Mouse (Mus musculus): Measurements from ENCODE around the gene Optc.
A peak's percentile ranks its signal among the peaks of the same experiment; 100 is the strongest.

The Optc gene

DNA sequence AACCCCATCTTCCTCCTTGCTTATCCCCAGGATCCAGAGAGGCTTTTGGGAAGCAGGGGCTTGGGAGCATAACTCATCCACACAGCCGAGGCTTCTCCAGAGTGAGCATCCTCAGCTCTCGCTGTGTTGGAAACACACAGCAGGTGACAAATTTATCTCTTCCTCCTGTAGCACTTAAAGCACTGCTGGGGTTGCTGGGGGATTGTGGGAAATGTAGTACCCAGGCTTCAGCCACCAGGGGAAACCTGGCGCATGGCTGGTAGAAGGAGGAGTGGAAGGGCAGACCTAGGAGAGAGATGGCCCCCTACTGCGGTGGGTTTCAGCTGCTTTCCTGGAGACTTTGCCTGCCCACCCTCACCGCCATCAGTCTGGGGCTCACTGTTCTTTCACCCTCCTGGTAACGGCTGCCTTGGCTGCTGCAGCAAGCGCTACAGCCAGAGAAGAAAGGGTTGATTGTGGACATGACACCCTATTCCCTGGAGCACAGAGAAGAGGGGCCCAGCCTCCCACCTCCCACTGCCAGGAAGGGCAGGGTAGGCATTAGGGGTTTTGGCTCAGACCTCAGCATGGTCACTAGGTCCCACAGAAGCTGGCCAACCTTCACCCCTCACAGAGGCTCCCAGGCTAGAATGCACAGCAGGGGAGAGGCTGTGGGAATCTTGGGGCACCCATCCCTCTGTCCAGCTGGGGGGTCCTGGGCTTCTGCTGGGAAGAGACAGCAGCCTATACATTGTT is 16.5 kb upstream of the Optc start:
- Histone ChIP-seq H3K36me3 (ENCODE audit: insufficient read depth, low read length) (no peaks in the 10 kb centered on the region), H3K9me3 (ENCODE audit: low read length) (no peaks in the 10 kb centered on the region), H3K27me3 (ENCODE audit: insufficient read depth, low read length) (peaks cover 18% of the 10 kb centered on the region), H3K4me1 (replicated peaks; ENCODE audit: low read depth, low read length) (peaks cover 10% of the 10 kb centered on the region), H3K4me3 (replicated peaks; ENCODE audit: low read length) (peak overlapping the region; percentile 64)
- TF ChIP-seq CTCF (conservative IDR thresholded peaks at IDR 0.05; ENCODE audit: low read length) (peak; percentile 53), NANOG (IDR thresholded peaks at IDR 0.05; ENCODE audit: borderline replicate concordance, low read length) (no peak)

DNA sequence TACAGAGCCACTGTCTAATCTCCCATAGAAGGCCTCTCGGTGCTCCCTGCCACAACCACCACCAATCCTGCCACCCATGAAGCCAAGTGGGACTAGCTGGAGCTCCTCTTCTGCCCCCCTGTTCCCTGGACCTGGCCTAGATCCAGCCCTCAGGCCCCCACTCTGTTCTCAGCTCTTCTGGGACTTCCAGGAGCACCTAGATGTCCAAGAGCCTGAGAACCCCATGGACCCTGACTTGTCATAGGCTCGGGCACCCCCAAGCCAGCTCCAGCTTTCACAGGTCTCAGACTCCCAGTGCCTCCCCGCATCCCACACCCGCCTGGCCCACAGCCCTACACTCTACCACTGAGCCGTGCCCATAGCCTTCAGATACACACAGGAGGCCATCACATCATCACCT is 15.3 kb upstream of the Optc start:
- Histone ChIP-seq H3K36me3 (ENCODE audit: insufficient read depth, low read length) (no peaks in the 10 kb centered on the region), H3K4me1 (replicated peaks; ENCODE audit: low read depth, low read length) (peaks cover 18% of the 10 kb centered on the region), H3K4me3 (replicated peaks; ENCODE audit: low read length) (no peak overlapping the region), H3K27me3 (ENCODE audit: insufficient read depth, low read length) (peaks cover 19% of the 10 kb centered on the region), H3K9me3 (ENCODE audit: low read length) (no peaks in the 10 kb centered on the region)
- TF ChIP-seq NANOG (IDR thresholded peaks at IDR 0.05; ENCODE audit: borderline replicate concordance, low read length): no peak
- no peak for TF ChIP-seq POU5F1 (IDR thresholded peaks at IDR 0.05; ENCODE audit: borderline replicate concordance, low read length)
- TF ChIP-seq CTCF (conservative IDR thresholded peaks at IDR 0.05; ENCODE audit: low read length): no peak

DNA sequence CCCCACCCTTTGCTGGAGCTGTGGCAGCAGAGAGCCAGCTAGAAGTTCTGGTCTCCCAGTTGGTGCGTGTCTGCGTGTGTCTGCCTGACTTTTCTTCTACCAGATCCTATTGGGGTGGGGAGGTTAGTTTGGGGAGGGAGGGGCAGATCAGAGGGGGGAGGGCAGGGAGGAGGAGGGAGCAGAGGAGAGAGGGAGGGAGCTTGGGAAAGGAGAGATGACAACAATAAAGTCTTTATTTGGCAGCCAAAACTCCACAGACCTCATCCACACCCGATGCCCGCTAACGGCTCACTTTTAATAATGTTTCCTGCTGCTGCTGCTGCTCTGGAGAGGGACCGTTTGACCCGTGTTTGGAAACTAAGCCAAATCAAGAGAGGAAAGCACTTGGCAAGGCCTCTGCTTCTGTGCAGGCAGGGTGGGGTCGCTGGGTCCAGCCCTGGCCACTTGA is 13.5 kb upstream of the Optc start, which contains the start of gene Prelp:
Prelp (minus strand) TSS at position 111 of the 448 bp plus-strand sequence.
- TF ChIP-seq CTCF (conservative IDR thresholded peaks at IDR 0.05; ENCODE audit: low read length): no peak
- TF ChIP-seq NANOG (IDR thresholded peaks at IDR 0.05; ENCODE audit: borderline replicate concordance, low read length): no peak
- no peak for TF ChIP-seq POU5F1 (IDR thresholded peaks at IDR 0.05; ENCODE audit: borderline replicate concordance, low read length)
- no peak within 1 kb of the TSS for H3K4me3 ChIP-seq (replicated peaks; ENCODE audit: low read length)
- peaks cover 19% of the 10 kb centered on the region for H3K27me3 ChIP-seq (ENCODE audit: insufficient read depth, low read length)
- H3K9me3 ChIP-seq (ENCODE audit: low read length): no peaks in the 10 kb centered on the region
- H3K4me1 ChIP-seq (replicated peaks; ENCODE audit: low read depth, low read length): peaks cover 31% of the 10 kb centered on the region
- H3K36me3 ChIP-seq (ENCODE audit: insufficient read depth, low read length): no peaks in the 10 kb centered on the region

DNA sequence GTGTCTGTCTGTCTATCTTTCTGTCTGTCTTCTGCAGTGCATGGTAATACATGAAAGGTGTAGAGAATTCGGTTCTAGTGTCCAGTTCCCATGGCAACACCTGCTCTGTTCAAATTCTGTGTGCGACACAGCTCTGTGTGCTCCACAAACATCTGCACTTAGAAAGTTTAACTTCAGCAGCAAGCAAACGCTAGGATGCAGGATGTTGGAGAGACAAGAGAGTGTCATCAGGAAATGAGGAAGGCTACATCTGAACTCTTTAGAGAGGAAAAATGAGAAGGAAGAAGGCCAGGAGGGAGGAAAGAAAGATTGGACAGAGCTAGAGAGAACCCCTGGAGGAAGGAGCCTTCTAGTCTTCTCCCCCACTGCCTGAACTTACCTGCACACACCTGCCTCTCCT is 13.1 kb upstream of the Optc start:
- Histone ChIP-seq H3K4me3 (replicated peaks; ENCODE audit: low read length) (no peak overlapping the region), H3K9me3 (ENCODE audit: low read length) (no peaks in the 10 kb centered on the region), H3K36me3 (ENCODE audit: insufficient read depth, low read length) (no peaks in the 10 kb centered on the region), H3K4me1 (replicated peaks; ENCODE audit: low read depth, low read length) (peaks cover 31% of the 10 kb centered on the region), H3K27me3 (ENCODE audit: insufficient read depth, low read length) (peaks cover 19% of the 10 kb centered on the region)
- no peak for TF ChIP-seq NANOG (IDR thresholded peaks at IDR 0.05; ENCODE audit: borderline replicate concordance, low read length)
- TF ChIP-seq CTCF (conservative IDR thresholded peaks at IDR 0.05; ENCODE audit: low read length): no peak
- TF ChIP-seq POU5F1 (IDR thresholded peaks at IDR 0.05; ENCODE audit: borderline replicate concordance, low read length): no peak

DNA sequence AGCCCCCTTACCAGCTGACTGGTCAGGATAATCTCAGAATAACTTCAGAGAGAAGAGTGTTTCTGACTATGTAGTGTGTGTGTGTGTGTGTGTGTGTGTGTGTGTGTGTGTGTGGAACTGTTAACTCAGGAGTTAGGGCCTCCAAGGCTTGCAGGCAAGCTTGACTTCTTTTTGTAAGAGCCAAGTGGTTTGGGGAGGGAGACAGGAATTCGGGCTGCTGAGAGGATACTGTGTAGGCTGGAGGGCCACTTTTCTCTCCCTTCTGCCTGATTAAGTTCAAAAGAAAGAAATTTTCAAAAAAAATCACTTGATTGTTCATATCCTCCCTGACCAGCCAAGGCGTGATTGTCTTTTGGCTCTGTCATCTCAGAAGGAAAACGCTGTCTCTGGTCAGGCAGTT is 12.6 kb upstream of the Optc start:
- Histone ChIP-seq H3K9me3 (ENCODE audit: low read length) (no peaks in the 10 kb centered on the region), H3K27me3 (ENCODE audit: insufficient read depth, low read length) (peaks cover 19% of the 10 kb centered on the region), H3K4me3 (replicated peaks; ENCODE audit: low read length) (no peak overlapping the region), H3K36me3 (ENCODE audit: insufficient read depth, low read length) (no peaks in the 10 kb centered on the region), H3K4me1 (replicated peaks; ENCODE audit: low read depth, low read length) (peaks cover 31% of the 10 kb centered on the region)
- no peak for TF ChIP-seq NANOG (IDR thresholded peaks at IDR 0.05; ENCODE audit: borderline replicate concordance, low read length)
- no peak for TF ChIP-seq POU5F1 (IDR thresholded peaks at IDR 0.05; ENCODE audit: borderline replicate concordance, low read length)
- TF ChIP-seq CTCF (conservative IDR thresholded peaks at IDR 0.05; ENCODE audit: low read length): no peak

DNA sequence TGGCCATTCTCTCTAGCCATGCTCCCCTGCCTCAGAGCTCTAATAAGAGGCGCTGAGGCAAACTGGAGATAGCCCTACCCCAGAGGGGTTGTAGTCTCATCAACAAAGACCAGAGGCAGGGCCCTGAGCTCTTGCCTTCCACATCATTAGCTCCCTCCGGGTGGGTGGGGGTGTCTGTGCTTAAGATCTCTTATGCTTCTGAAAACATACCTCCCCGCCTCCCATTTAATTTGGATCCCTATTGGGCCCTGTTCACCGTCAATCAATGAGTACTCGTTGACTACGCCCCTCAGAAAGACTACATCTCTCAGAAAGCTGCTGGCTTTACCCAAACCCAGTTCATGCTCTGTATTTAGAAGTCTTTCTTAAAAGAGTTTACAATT is 10.3 kb upstream of the Optc start:
- H3K4me1 ChIP-seq (replicated peaks; ENCODE audit: low read depth, low read length): peaks cover 29% of the 10 kb centered on the region
- H3K4me3 ChIP-seq (replicated peaks; ENCODE audit: low read length): peak overlapping the region; percentile 60; the same call in 1 of the 2 replicates
- H3K27me3 ChIP-seq (ENCODE audit: insufficient read depth, low read length): peaks cover 28% of the 10 kb centered on the region
- H3K36me3 ChIP-seq (ENCODE audit: insufficient read depth, low read length): no peaks in the 10 kb centered on the region
- no peaks in the 10 kb centered on the region for H3K9me3 ChIP-seq (ENCODE audit: low read length)
- no peak for TF ChIP-seq NANOG (IDR thresholded peaks at IDR 0.05; ENCODE audit: borderline replicate concordance, low read length)
- TF ChIP-seq POU5F1 (IDR thresholded peaks at IDR 0.05; ENCODE audit: borderline replicate concordance, low read length): no peak
- no peak for TF ChIP-seq CTCF (conservative IDR thresholded peaks at IDR 0.05; ENCODE audit: low read length)

DNA sequence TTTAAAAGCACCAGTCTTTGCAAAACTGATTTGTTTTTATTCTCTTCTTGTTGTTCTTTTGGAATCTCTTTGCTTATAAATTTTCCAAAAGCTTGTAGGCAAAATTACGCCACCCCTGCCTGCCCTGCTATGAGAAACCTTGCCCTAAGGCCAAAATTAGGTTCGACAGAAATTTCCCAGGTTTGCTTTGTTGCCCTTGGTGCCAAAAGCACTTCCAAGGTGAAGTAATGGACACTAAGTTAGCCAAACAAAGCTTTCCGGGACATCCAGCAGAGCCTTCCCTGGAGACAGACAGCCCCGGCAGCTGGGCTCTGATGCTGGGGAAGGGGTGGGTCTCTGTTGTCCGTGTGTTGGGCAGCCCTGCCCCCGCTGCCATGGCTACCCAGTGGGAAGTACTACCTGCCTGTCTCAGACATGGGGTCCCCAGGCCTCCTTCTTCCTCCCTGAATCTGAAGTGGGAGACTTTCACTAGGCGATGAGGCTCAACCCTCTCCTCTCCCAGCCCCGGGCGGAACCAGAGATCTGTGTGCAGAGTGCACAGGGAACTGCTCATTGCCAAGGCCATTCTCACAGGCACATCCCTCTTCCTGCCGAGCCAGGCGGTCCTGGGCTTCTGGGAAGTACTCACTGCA is 9.8 kb upstream of the Optc start:
- Histone ChIP-seq H3K36me3 (ENCODE audit: insufficient read depth, low read length) (no peaks in the 10 kb centered on the region), H3K9me3 (ENCODE audit: low read length) (no peaks in the 10 kb centered on the region), H3K27me3 (ENCODE audit: insufficient read depth, low read length) (peaks cover 28% of the 10 kb centered on the region), H3K4me3 (replicated peaks; ENCODE audit: low read length) (peak overlapping the region; percentile 60; the same call in 1 of the 2 replicates), H3K4me1 (replicated peaks; ENCODE audit: low read depth, low read length) (peaks cover 29% of the 10 kb centered on the region)
- no peak for TF ChIP-seq NANOG (IDR thresholded peaks at IDR 0.05; ENCODE audit: borderline replicate concordance, low read length)
- no peak for TF ChIP-seq POU5F1 (IDR thresholded peaks at IDR 0.05; ENCODE audit: borderline replicate concordance, low read length)
- no peak for TF ChIP-seq CTCF (conservative IDR thresholded peaks at IDR 0.05; ENCODE audit: low read length)

DNA sequence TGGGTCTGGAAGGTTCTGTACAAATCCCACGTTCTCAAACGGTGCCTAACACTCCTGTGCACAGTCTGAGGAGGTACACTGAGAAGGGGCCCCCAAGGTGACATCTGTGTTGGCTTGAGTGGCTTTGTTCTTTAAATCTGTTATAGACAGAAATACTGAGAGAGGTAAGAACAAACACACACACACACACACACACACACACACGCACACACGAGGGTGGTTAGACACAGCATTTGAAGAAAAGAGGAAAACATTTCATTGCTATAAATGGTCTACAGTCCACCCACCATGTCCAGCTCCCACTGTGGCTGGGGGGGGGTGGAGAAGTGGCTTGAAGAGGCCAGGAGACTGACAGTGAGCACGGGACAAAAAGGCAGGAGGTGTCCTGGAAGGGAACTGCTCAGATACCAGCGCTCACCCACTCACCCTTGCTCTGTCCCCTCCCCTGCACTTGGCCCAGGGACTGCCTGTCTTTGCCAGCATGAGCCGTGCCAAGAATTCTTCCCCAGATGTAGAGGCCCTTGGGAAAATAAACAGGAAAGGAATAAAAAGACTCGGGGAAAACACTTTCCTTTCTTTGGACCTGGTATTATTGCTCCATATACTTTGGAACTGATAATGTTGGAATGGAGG is 8.0 kb upstream of the Optc start:
- Histone ChIP-seq H3K9me3 (ENCODE audit: low read length) (no peaks in the 10 kb centered on the region), H3K4me3 (replicated peaks; ENCODE audit: low read length) (no peak overlapping the region), H3K4me1 (replicated peaks; ENCODE audit: low read depth, low read length) (peaks cover 41% of the 10 kb centered on the region), H3K27me3 (ENCODE audit: insufficient read depth, low read length) (peaks cover 20% of the 10 kb centered on the region), H3K36me3 (ENCODE audit: insufficient read depth, low read length) (no peaks in the 10 kb centered on the region)
- TF ChIP-seq POU5F1 (IDR thresholded peaks at IDR 0.05; ENCODE audit: borderline replicate concordance, low read length) (no peak), CTCF (conservative IDR thresholded peaks at IDR 0.05; ENCODE audit: low read length) (no peak), NANOG (IDR thresholded peaks at IDR 0.05; ENCODE audit: borderline replicate concordance, low read length) (no peak)
